Mouse (Mus musculus): ENCODE measurements around the gene Cttnbp2nl.

Cttnbp2nl gene

GRCm38 (mm10) chr3:104963331-104964276, 89.3 kb downstream of the Cttnbp2nl start:
- no peak for DNase-seq (ENCODE audit: low spot score)

GRCm38 (mm10) chr3:104962866-104963265, 90.1 kb downstream of the Cttnbp2nl start:
- DNase-seq (ENCODE audit: low spot score) = no peak

DNA sequence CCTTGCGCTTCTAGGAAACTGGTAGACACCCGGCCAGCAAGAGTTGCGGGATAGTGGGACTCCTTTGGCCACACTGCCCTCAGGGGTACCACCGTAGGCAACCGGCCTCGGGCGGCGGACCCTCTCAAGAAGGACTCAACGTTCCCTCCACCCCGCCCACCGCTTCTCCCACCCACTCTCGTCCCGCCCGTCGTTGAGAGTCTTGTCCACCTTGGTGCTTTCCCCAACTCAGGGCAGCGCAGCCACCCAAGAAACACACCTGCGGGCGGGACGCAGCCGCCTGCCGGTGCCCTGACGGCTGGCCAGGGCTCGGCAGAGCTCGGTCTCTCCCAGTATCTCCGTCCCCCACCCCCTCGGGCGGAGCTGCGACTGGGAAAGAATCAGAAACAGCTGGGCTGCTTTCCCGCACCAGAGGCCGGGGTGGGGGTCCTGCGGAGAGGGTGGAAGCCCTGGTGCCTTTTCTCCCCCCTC, 90.8 kb downstream of the Cttnbp2nl start:
- DNase-seq (ENCODE audit: low spot score) = no peak

- DNase-seq (ENCODE audit: low spot score) = no peak
Measured at GRCm38 (mm10) chr3:104961066-104962059, 91.6 kb downstream of the Cttnbp2nl start, which contains the start of gene Wnt2b. Gene Wnt2b, minus strand, starts transcription at chr3:104961921.

GRCm38 (mm10) chr3:104960026-104961000, 92.6 kb downstream of the Cttnbp2nl start:
- no peak for DNase-seq (ENCODE audit: low spot score)

GRCm38 (mm10) chr3:104956131-104956581, 96.8 kb downstream of the Cttnbp2nl start:
- DNase-seq (ENCODE audit: low spot score) = no peak

DNA sequence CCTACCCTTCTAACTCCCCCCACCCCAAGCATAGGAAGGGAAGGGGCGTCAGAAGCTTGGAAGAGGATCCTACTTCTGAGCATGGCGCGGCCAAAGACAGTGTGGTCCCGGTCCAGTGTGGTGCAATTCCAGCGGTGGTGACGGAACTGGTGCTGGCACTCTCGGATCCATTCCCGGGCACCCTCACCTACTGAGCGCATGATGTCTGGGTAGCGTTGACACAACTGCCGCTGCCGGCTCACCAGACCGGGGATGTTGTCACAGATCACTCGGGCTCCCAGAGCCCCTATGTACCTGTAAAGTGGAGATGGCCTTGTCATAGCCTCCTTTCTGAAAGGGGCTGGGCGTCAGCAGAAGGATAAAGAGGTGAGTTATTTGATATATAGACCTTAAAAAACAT, 98.4 kb downstream of the Cttnbp2nl start:
- no peak for DNase-seq (ENCODE audit: low spot score)

GRCm38 (mm10) chr3:104954137-104954536, 98.8 kb downstream of the Cttnbp2nl start:
- DNase-seq (ENCODE audit: low spot score) = no peak

DNA sequence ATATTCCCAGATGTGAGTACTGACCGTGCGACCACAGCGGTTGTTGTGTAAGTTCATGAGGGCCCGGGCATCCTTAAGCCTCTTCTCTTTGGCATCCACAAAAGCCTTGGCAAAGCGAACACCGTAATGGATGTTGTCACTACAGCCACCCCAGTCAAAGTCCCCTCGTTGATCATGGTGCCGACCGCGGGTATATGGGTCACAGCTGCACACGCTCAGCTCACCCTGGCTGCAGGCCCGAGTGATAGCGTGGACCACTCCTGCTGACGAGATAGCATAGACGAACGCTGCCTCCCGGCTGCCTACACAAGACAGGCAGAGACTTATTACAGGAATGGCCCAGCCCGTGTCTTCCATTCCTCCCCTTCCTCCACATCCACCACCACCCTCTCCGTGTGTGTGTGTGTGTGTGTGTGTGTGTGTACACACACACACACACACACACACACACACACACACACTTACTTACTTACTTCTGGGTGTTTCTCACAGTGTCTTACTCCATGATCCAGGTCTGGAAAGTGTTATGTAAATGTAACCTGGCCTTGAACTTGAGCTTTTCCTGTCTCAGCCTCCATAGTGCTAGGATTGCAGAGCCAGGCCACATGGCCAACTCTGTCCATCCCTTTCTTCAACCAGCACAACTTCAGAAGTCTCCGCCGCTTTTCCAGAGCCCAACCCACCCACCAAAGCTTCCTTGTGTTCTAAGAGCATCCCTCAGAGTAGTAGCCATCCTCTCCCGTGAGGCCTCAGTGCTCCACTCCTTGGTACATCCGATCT, 99.9 kb downstream of the Cttnbp2nl start:
- DNase-seq (ENCODE audit: low spot score) = no peak

All from MN1 (cell line).